ENCODE assay signal across 22 mouse cellular contexts in the genomic region with DNA sequence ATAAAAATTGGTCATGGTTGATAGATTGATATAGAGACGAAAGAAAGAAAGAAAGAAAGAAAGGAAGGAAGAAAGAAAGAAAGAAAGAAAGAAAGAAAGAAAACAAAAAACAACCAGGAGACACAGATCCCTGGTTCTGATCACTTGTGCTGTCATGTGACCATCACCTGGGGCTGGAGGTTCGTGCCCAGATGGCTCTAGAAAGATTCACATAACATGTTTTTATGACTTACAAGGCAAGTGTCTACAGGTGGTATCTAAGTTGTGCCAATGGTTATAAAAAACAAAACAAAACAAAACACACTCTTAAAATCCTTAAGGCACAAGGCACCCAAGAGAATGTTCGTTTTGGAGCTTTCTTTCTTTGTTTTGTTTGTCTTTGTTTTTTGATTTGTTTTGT. TPM values are rescaled to one million over a fixed set of nuclear protein-coding genes. Genes with fewer than 3 reads are reported as not detected.
A peak's percentile ranks its signal among the peaks of the same experiment; 100 is the strongest.
DNase-seq lines count a peak whose midpoint lies in the region; ATAC-seq and TF ChIP-seq lines count a peak whose summit lies in the region.
"Had no signal": no experiment of that assay in that cellular context is flagged by ENCODE, and none has a peak within 500 bp of the region (broad histone marks: within the 10 kb centered on the region; RNA-seq: fewer than 3 reads in every experiment).

No protein-coding gene starts in this region.

- H3K4me1 ChIP-seq in CH12.LX (ENCODE audit: control insufficient read depth in 1 of 2, insufficient read depth in 2 of 2) (peaks cover 0 to 15% of the 10 kb centered on the region in 2 experiments; a peak in 2 of 4 replicates), MEL (ENCODE audit: control insufficient read depth in 1 of 2, insufficient read depth in 2 of 2, low read length in 2 of 2) (no peaks in the 10 kb centered on the region)
- H3K4me1 ChIP-seq in midbrain, embryonic 15.5 days, result no peaks in the 10 kb centered on the region
- H3K4me1 ChIP-seq in embryonic facial prominence, embryonic 10.5 days, result peaks cover 27% of the 10 kb centered on the region

- no peak overlapping the region for H3K4me3 ChIP-seq in CH12.LX (replicated peaks in 1 of 3; ENCODE audit: low read depth in 2 of 3, low read length in 2 of 3, poor library complexity in 1 of 3)
- peak overlapping the region; percentile 10 to 48; a peak in 3 of 4 replicates for H3K4me3 ChIP-seq in MEL (ENCODE audit: control insufficient read depth in 1 of 2, insufficient read depth in 1 of 2, low read depth in 2 of 2, low read length in 2 of 2)
- H3K4me3 ChIP-seq in midbrain, embryonic 15.5 days, result no peak overlapping the region
- no peak overlapping the region for H3K4me3 ChIP-seq in embryonic facial prominence, embryonic 10.5 days

- H3K9me3 ChIP-seq in CH12.LX (replicated peaks; ENCODE audit: low read length), result peaks cover 2% of the 10 kb centered on the region
- H3K9me3 ChIP-seq in MEL (replicated peaks; ENCODE audit: insufficient read depth, low read length), result no peaks in the 10 kb centered on the region
- H3K9me3 ChIP-seq in midbrain, embryonic 15.5 days, result no peaks in the 10 kb centered on the region
- 0 out of 2 replicates have a peak, but pooled peaks cover 5% of the 10 kb centered on the region for H3K9me3 ChIP-seq in embryonic facial prominence, embryonic 10.5 days
- H3K9me3 ChIP-seq: G1E had no signal

- in situ Hi-C loops in CH12.LX (cut with MboI; ENCODE audit: low pct_ligation_motif_present, low pct_unique_long_range_greater_than_20kb, low sequenced_read_pairs), result loop anchor here (10.0 kb wide), 1 partner anchor 321 kb away; no protein-coding TSS in a partner anchor

- dilution Hi-C loops in CH12.LX (cut with MboI; ENCODE audit: extremely low pct_ligation_motif_present, extremely low pct_unique_long_range_greater_than_20kb, low sequenced_read_pairs), result no loop called here

- no peak overlapping the region for H3K27ac ChIP-seq in CH12.LX (ENCODE audit: insufficient read depth, low read depth)
- H3K27ac ChIP-seq in MEL (ENCODE audit: control insufficient read depth, low read depth, low read length), result no peak overlapping the region
- H3K27ac ChIP-seq in midbrain, embryonic 15.5 days, result no peak overlapping the region
- no peak overlapping the region for H3K27ac ChIP-seq in embryonic facial prominence, embryonic 10.5 days (replicated peaks)

- intact Hi-C loops in left cerebral cortex, postnatal 36 days (cut with DNase I), result no loop called here

- no peak overlapping the region for H3K9ac ChIP-seq in CH12.LX (ENCODE audit: insufficient read depth, low read depth)
- peak overlapping the region; percentile 18; the same call in 1 of the 2 replicates for H3K9ac ChIP-seq in MEL (ENCODE audit: control insufficient read depth, low read depth, low read length, poor library complexity, severe bottlenecking)
- no peak overlapping the region for H3K9ac ChIP-seq in midbrain, embryonic 15.5 days

- TF ChIP-seq CTCF in CH12.LX (conservative IDR thresholded peaks at IDR 0.05 in 1 of 2, IDR thresholded peaks at IDR 0.05 in 1 of 2; ENCODE audit: low read depth in 2 of 2, low read length in 2 of 2) (no peak), MEL (IDR thresholded peaks at IDR 0.05 in 2 of 3, conservative IDR thresholded peaks at IDR 0.05 in 1 of 3; ENCODE audit: control insufficient read depth in 1 of 3, insufficient read depth in 1 of 3, low read depth in 2 of 3, low read length in 3 of 3, poor library complexity in 1 of 3, severe bottlenecking in 1 of 3) (no peak)

- H3K36me3 ChIP-seq in CH12.LX (replicated peaks in 1 of 2; ENCODE audit: control insufficient read depth in 1 of 2, insufficient read depth in 1 of 2, low read length in 1 of 2), result no peaks in the 10 kb centered on the region
- H3K36me3 ChIP-seq in MEL (ENCODE audit: control insufficient read depth in 1 of 2, insufficient read depth in 2 of 2, low read length in 2 of 2), result no peaks in the 10 kb centered on the region
- H3K36me3 ChIP-seq in splenic B cell, adult 2 months (ENCODE audit: control insufficient read depth, insufficient read depth, low read length, poor library complexity, severe bottlenecking), result no peaks in the 10 kb centered on the region
- H3K36me3 ChIP-seq in midbrain, embryonic 15.5 days (replicated peaks), result no peaks in the 10 kb centered on the region
- no peaks in the 10 kb centered on the region for H3K36me3 ChIP-seq in embryonic facial prominence, embryonic 10.5 days (replicated peaks)
- H3K36me3 ChIP-seq: G1E had no signal

- H3K79me2 ChIP-seq in CH12.LX (replicated peaks; ENCODE audit: control insufficient read depth, extremely low read depth, insufficient read depth, poor library complexity, severe bottlenecking), result no peaks in the 10 kb centered on the region
- no peaks in the 10 kb centered on the region for H3K79me2 ChIP-seq in MEL (ENCODE audit: control insufficient read depth, insufficient read depth, low read length, poor library complexity)

- H3K27me3 ChIP-seq in CH12.LX (replicated peaks), result no peaks in the 10 kb centered on the region
- no peaks in the 10 kb centered on the region; a peak in 2 of 4 replicates for H3K27me3 ChIP-seq in MEL (ENCODE audit: control insufficient read depth in 1 of 2, insufficient read depth in 2 of 2, low read length in 2 of 2)
- no peaks in the 10 kb centered on the region for H3K27me3 ChIP-seq in splenic B cell, adult 2 months (ENCODE audit: control insufficient read depth, insufficient read depth, low read length, poor library complexity, severe bottlenecking)
- no peaks in the 10 kb centered on the region for H3K27me3 ChIP-seq in midbrain, embryonic 15.5 days (replicated peaks)
- H3K27me3 ChIP-seq in embryonic facial prominence, embryonic 10.5 days (replicated peaks; ENCODE audit: low read depth, poor library complexity, severe bottlenecking), result no peaks in the 10 kb centered on the region
- H3K27me3 ChIP-seq: Patski had no signal

- peak overlapping the region; percentile 9; the same call in 1 of the 2 replicates for H3K4me2 ChIP-seq in CH12.LX (ENCODE audit: insufficient read depth, low read depth, poor library complexity, severe bottlenecking)
- H3K4me2 ChIP-seq in midbrain, embryonic 15.5 days, result no peak overlapping the region

- TF ChIP-seq POLR2A in CH12.LX (IDR thresholded peaks at IDR 0.05; ENCODE audit: low read depth, low read length), result no peak
- TF ChIP-seq POLR2A in MEL (IDR thresholded peaks at IDR 0.05; ENCODE audit: control insufficient read depth in 1 of 2, insufficient read depth in 1 of 2, low read depth in 1 of 2, low read length in 2 of 2, poor library complexity in 1 of 2), result no peak

- TF ChIP-seq RAD21 in CH12.LX (IDR thresholded peaks at IDR 0.05; ENCODE audit: low read depth, low read length), result no peak
- TF ChIP-seq RAD21 in MEL (IDR thresholded peaks at IDR 0.05; ENCODE audit: low read depth, low read length), result no peak

- TF ChIP-seq EP300 in CH12.LX (IDR thresholded peaks at IDR 0.05; ENCODE audit: low read length) (no peak), MEL (IDR thresholded peaks at IDR 0.05; ENCODE audit: low read depth in 1 of 2, low read length in 2 of 2) (no peak)

- WGBS in midbrain, embryonic 15.5 days, result 84% methylated on average over 3 of the region's 3 CpGs
- 82% methylated on average over 3 of the region's 3 CpGs for WGBS in embryonic facial prominence, embryonic 10.5 days

- DNase-seq in CH12.LX (ENCODE audit: extremely low read depth), result no peak
- no peak for DNase-seq in MEL (ENCODE audit: low read depth, low spot score)
- DNase-seq in fat pad, adult 2 months (ENCODE audit: extremely low read depth, low read depth, low spot score), result peak; percentile 58
- DNase-seq in splenic B cell, adult 2 months (ENCODE audit: low read depth, low spot score), result peak; percentile 37
- no peak for DNase-seq in left cerebral cortex, postnatal 36 days (ENCODE audit: low spot score in 2 of 2)
- no peak for DNase-seq in cerebellum, adult 8-10 months
- no peak for DNase-seq in embryonic facial prominence, embryonic 10.5 days (ENCODE audit: low spot score)
- DNase-seq: adrenal gland, adult 2 months; adrenal gland, adult 8-10 months; adrenal gland, postnatal 10 days; adrenal gland, postnatal 14 days; adrenal gland, postnatal 25 days; adrenal gland, postnatal 36 days; cerebellum, adult 11 months; cerebellum, adult 11-12 months; cerebellum, adult 18-20 months; cerebellum, adult 2 months had no signal

- ATAC-seq in midbrain, embryonic 15.5 days (replicated peaks), result no peak
- ATAC-seq: activated CD4-positive, CD25-positive, alpha-beta regulatory T cell, adult 4 months; CD4-positive, CD25-positive, alpha-beta regulatory T cell, adult 4 months; Patski had no signal

TF ChIP-seq in CH12.LX, 34 proteins besides CTCF, POLR2A, EP300 and RAD21:
- no peak for TF ChIP-seq SIN3A (IDR thresholded peaks at IDR 0.05; ENCODE audit: low read length)
- no peak for TF ChIP-seq BHLHE40 (IDR thresholded peaks at IDR 0.05; ENCODE audit: low read depth, low read length)
- TF ChIP-seq MAZ (IDR thresholded peaks at IDR 0.05; ENCODE audit: low read depth, low read length), result no peak
- TF ChIP-seq ZMIZ1 (IDR thresholded peaks at IDR 0.05; ENCODE audit: low read depth, low read length), result no peak
- TF ChIP-seq SMC3 (IDR thresholded peaks at IDR 0.05; ENCODE audit: low read depth, low read length), result no peak
- TF ChIP-seq UBTF (IDR thresholded peaks at IDR 0.05; ENCODE audit: low read depth, low read length), result no peak
- peak; percentile 26; the same call in 1 of the 2 replicates for TF ChIP-seq USF1 (IDR thresholded peaks at IDR 0.05; ENCODE audit: low read depth, low read length)

TF ChIP-seq in MEL, 35 proteins besides CTCF, POLR2A, EP300 and RAD21:
- TF ChIP-seq KAT2A (conservative IDR thresholded peaks at IDR 0.05; ENCODE audit: low read depth, low read length) (no peak), ETS1 (IDR thresholded peaks at IDR 0.05; ENCODE audit: low read depth, low read length) (no peak), USF1 (IDR thresholded peaks at IDR 0.05; ENCODE audit: low read depth, low read length) (peak; percentile 63), NELFE (IDR thresholded peaks at IDR 0.05; ENCODE audit: low read depth, low read length) (no peak)

RNA-seq across cellular contexts. Expression of gene Car12, which starts 49.7 kb away (rescaled TPM):
- total RNA-seq in CH12.LX (2012; rRNA removed) (16.4 and 17.8 TPM in 2 replicates), CH12.LX (2014; rRNA removed) (33.8 and 38.0 TPM in 2 replicates), MEL (2012; rRNA removed) (0.77 and 1.1 TPM in 2 replicates)
- polyA plus RNA-seq in CH12.LX (2012; ENCODE audit: insufficient read length, low read depth) (28.8 and 34.6 TPM in 2 replicates), MEL (2012; ENCODE audit: insufficient read depth in 1 of 2, insufficient read length in 2 of 2, low read depth in 1 of 2, low replicate concordance in 2 of 2, missing spikeins in 1 of 2) (1 to 10 TPM in 1 of 2 experiments, not detected in 1; 1.8 TPM)
- total RNA-seq in left cerebral cortex, postnatal 36 days (2021), result 10 to 100 TPM in 1 of 2 experiments, 1 to 10 TPM in 1; 8.7 to 15.4 TPM
- 1.2 and 2.3 TPM in 2 replicates for polyA plus RNA-seq in midbrain, embryonic 15.5 days (2015; fragmentation: Nextera tagmentation; extraction: Ambion mirVana)
- polyA plus RNA-seq in embryonic facial prominence, embryonic 10.5 days (2016; fragmentation: Nextera tagmentation; extraction: Ambion mirVana), result 5.6 and 6.5 TPM in 2 replicates
- polyA plus RNA-seq: G1E had no signal

Comparison
In these comparisons a context has a peak if more than half of its experiments do, and no peak if none do; other contexts are left out.
1. DNase-seq: peak in fat pad, adult 2 months (single experiment) and splenic B cell, adult 2 months (single experiment); none in CH12.LX (single experiment), MEL (single experiment), left cerebral cortex, postnatal 36 days (0 of 2), cerebellum, adult 8-10 months (single experiment) and embryonic facial prominence, embryonic 10.5 days (single experiment).
2. H3K4me3 ChIP-seq: peak in MEL (2 of 2); none in CH12.LX (0 of 3), midbrain, embryonic 15.5 days (single experiment) and embryonic facial prominence, embryonic 10.5 days (single experiment).
3. Of the 35 proteins assayed by ChIP-seq in both MEL and CH12.LX: peak only in MEL: none; only in CH12.LX: none; in both: USF1; in neither: 34.